Mouse (Mus musculus) G1E (cell line): ENCODE data around the gene Krt72. TPM values are rescaled to one million over a fixed set of nuclear protein-coding genes. Genes with fewer than 3 reads are reported as not detected.

Experiments
- ATAC-seq: 2 replicates; pipeline ENCODE4 v1.8.0; 2016; ENCODE audit warnings: mild to moderate bottlenecking; ENCODE audit not compliant: insufficient number of reproducible peaks, poor library complexity, low FRiP score, severe bottlenecking; ENCODE audit errors: extremely low read depth
- DNase-seq: peaks from one replicate; pipeline ENCODE4 v3.0.0; 2012; ENCODE audit warnings: low spot score
- H3K27me3 ChIP-seq: 2 replicates; pipeline ENCODE4 v1.6.1; 2012; ENCODE audit warnings: mild to moderate bottlenecking, low read length, inconsistent platforms; ENCODE audit not compliant: insufficient read depth
- H3K36me3 ChIP-seq: replicated peaks from 2 replicates; pipeline ENCODE3; 2012; ENCODE audit warnings: mild to moderate bottlenecking, inconsistent platforms
- H3K4me1 ChIP-seq: 2 replicates; pipeline ENCODE4 v1.6.1; 2012; ENCODE audit warnings: low read depth, low read length, inconsistent platforms, mixed read lengths; ENCODE audit not compliant: insufficient read depth
- H3K4me3 ChIP-seq: 2 replicates; pipeline ENCODE4 v1.5.1; 2012; ENCODE audit warnings: low read depth, mild to moderate bottlenecking, inconsistent platforms, low read length, moderate library complexity, mixed read lengths
- H3K9me3 ChIP-seq: replicated peaks from 2 replicates; pipeline ENCODE4 v1.6.1; 2012; ENCODE audit warnings: inconsistent platforms
- CTCF ChIP-seq: IDR thresholded peaks from 2 replicates; pipeline ENCODE4 v1.5.1; 2012; ENCODE audit warnings: low read depth, low read length, inconsistent platforms, mixed read lengths
- GATA1 ChIP-seq: IDR thresholded peaks from 2 replicates; pipeline ENCODE4 v1.6.1; 2012; ENCODE audit warnings: borderline replicate concordance, low read length, inconsistent platforms, mixed read lengths
- GATA2 ChIP-seq: IDR thresholded peaks from 2 replicates; pipeline ENCODE4 v1.6.1; 2012; ENCODE audit warnings: low read depth, low read length, inconsistent platforms, borderline replicate concordance
- POLR2AphosphoS5 ChIP-seq: IDR thresholded peaks from 2 replicates; pipeline ENCODE4 v1.6.1; 2012; ENCODE audit warnings: low read depth, low read length, inconsistent platforms; ENCODE audit not compliant: insufficient replicate concordance
- TAL1 ChIP-seq: conservative IDR thresholded peaks from 2 replicates; pipeline ENCODE4 v1.6.1; 2012; ENCODE audit warnings: low read depth, low read length, inconsistent platforms, mixed read lengths
- polyA plus RNA-seq: library from polyadenylated mRNA; stranded (reverse); fragments of >175 nt; gene quantifications from 2 replicates; pipeline ENCODE4 v1.2.3, GENCODE M21; 2012
- total RNA-seq, 2 experiments: library from RNA; stranded (forward) in 1 of 2; stranded (reverse) in 1 of 2; fragments of 200-1000 nt in 1 of 2; fragments of >200 nt in 1 of 2; fragmentation: Nextera tagmentation in 1 of 2; gene quantifications; 2 replicates each; pipeline ENCODE4 v1.2.3; 2014 to 2017

Krt72 gene
- not detected in 2 replicates for total RNA-seq (2014; fragmentation: Nextera tagmentation)
- total RNA-seq (2017), result 0.23 TPM in 1 of 2 replicates, not detected in the other
- polyA plus RNA-seq, result not detected in 2 replicates

- no peak for ATAC-seq
- no peaks in the 10 kb centered on the region for H3K27me3 ChIP-seq
Measured at GRCm38 (mm10) chr15:101786360-101786759, at the start of gene Krt72. TSS of gene Krt72 (minus strand) at chr15:101786460.

GRCm38 (mm10) chr15:101834784-101835328, 48.6 kb upstream of the Krt72 start:
- ATAC-seq, result no peak
- H3K27me3 ChIP-seq, result no peaks in the 10 kb centered on the region
- no peak for TF ChIP-seq GATA1
- no peak for TF ChIP-seq TAL1
- no peak for TF ChIP-seq POLR2AphosphoS5
- TF ChIP-seq GATA2, result no peak
- no peak for TF ChIP-seq CTCF
- H3K4me3 ChIP-seq, result no peak overlapping the region
- no peaks in the 10 kb centered on the region for H3K36me3 ChIP-seq
- H3K4me1 ChIP-seq, result no peaks in the 10 kb centered on the region
- H3K9me3 ChIP-seq, result peaks cover 12% of the 10 kb centered on the region
- no peak for DNase-seq

More at GRCm38 (mm10) chr15:101786360-101786759, at the start of gene Krt72:
- TF ChIP-seq CTCF (no peak), GATA2 (no peak), GATA1 (no peak), TAL1 (no peak), POLR2AphosphoS5 (no peak)
- DNase-seq, result no peak
- Histone ChIP-seq H3K4me3 (no peak within 1 kb of the TSS; the same call in 1 of the 2 replicates), H3K4me1 (no peaks in the 10 kb centered on the region), H3K9me3 (peaks cover 13% of the 10 kb centered on the region), H3K36me3 (no peaks in the 10 kb centered on the region)

- DNase-seq (no peak), ATAC-seq (no peak)
- Histone ChIP-seq H3K27me3 (no peaks in the 10 kb centered on the region), H3K4me1 (no peaks in the 10 kb centered on the region), H3K36me3 (no peaks in the 10 kb centered on the region), H3K9me3 (peaks cover 17% of the 10 kb centered on the region), H3K4me3 (no peak overlapping the region)
- TF ChIP-seq GATA1, result no peak
- no peak for TF ChIP-seq GATA2
- no peak for TF ChIP-seq CTCF
Measured at GRCm38 (mm10) chr15:101833131-101833530, 46.9 kb upstream of the Krt72 start.

- ATAC-seq, result no peak
- TF ChIP-seq TAL1, result no peak
- TF ChIP-seq GATA2, result no peak
- TF ChIP-seq CTCF, result no peak
- TF ChIP-seq POLR2AphosphoS5, result no peak
- no peak for TF ChIP-seq GATA1
- no peaks in the 10 kb centered on the region for H3K36me3 ChIP-seq
Measured at GRCm38 (mm10) chr15:101829441-101829840, 43.2 kb upstream of the Krt72 start.

GRCm38 (mm10) chr15:101821786-101822185, 35.5 kb upstream of the Krt72 start:
- no peak for TF ChIP-seq TAL1
- no peak for TF ChIP-seq CTCF
- no peak for TF ChIP-seq POLR2AphosphoS5
- ATAC-seq (no peak), DNase-seq (no peak)
- H3K9me3 ChIP-seq, result peaks cover 24% of the 10 kb centered on the region
- H3K36me3 ChIP-seq, result no peaks in the 10 kb centered on the region
- no peaks in the 10 kb centered on the region for H3K4me1 ChIP-seq
- H3K27me3 ChIP-seq, result peaks cover 3% of the 10 kb centered on the region; the same call in 1 of the 2 replicates
- H3K4me3 ChIP-seq, result no peak overlapping the region

More at GRCm38 (mm10) chr15:101829441-101829840, 43.2 kb upstream of the Krt72 start:
- Histone ChIP-seq H3K4me1 (no peaks in the 10 kb centered on the region), H3K9me3 (peaks cover 27% of the 10 kb centered on the region), H3K27me3 (no peaks in the 10 kb centered on the region), H3K4me3 (no peak overlapping the region)
- no peak for DNase-seq

GRCm38 (mm10) chr15:101817875-101818274, 31.6 kb upstream of the Krt72 start, which contains the start of gene Krt2:
TSS of gene Krt2 (minus strand) at chr15:101818169.
- peaks cover 3% of the 10 kb centered on the region; the same call in 1 of the 2 replicates for H3K27me3 ChIP-seq
- DNase-seq, result no peak
- no peak for TF ChIP-seq CTCF
- no peak for TF ChIP-seq GATA1
- no peak for TF ChIP-seq POLR2AphosphoS5
- TF ChIP-seq TAL1, result no peak
- no peak for TF ChIP-seq GATA2
- ATAC-seq, result no peak
- H3K4me1 ChIP-seq, result no peaks in the 10 kb centered on the region
- no peak within 1 kb of the TSS for H3K4me3 ChIP-seq
- no peaks in the 10 kb centered on the region for H3K36me3 ChIP-seq
- peaks cover 26% of the 10 kb centered on the region for H3K9me3 ChIP-seq
